Mouse (Mus musculus) cerebellum, adult 2 months (tissue): Measurements from ENCODE around the gene Med24. TPM values are rescaled to one million over a fixed set of nuclear protein-coding genes. Genes with fewer than 3 reads are reported as not detected.
"Not testable (repeated sequence)": the region's sequence is repeated elsewhere in the genome, so short reads cannot be mapped to it uniquely, and the experiment has no call there.

Source experiments
- DNase-seq, 2 experiments: peaks; one replicate each; pipeline ENCODE4 v3.0.0; 2021
- H3K27ac ChIP-seq: fragments of 200-500 bp; 2 replicates; pipeline ENCODE4 v1.5.1; 2012; ENCODE audit warnings: low read length, control low read depth, inconsistent platforms; ENCODE audit not compliant: insufficient read depth
- H3K27me3 ChIP-seq: fragments of 200-500 bp; 2 replicates; pipeline ENCODE4 v1.6.1; 2012; ENCODE audit warnings: inconsistent platforms, mild to moderate bottlenecking, low read length, moderate library complexity; ENCODE audit not compliant: control insufficient read depth, insufficient read depth
- H3K4me1 ChIP-seq: fragments of 200-500 bp; 2 replicates; pipeline ENCODE4 v1.6.1; 2011; ENCODE audit warnings: low read length; ENCODE audit not compliant: control insufficient read depth, insufficient read depth
- H3K4me3 ChIP-seq: fragments of 200-500 bp; replicated peaks from 2 replicates; pipeline ENCODE3; 2011; ENCODE audit warnings: mild to moderate bottlenecking, low read depth, low read length, control low read depth; ENCODE audit not compliant: insufficient read depth
- CTCF ChIP-seq: fragments of 200-500 bp; IDR thresholded peaks from 2 replicates; pipeline ENCODE4 v1.5.1; 2011; ENCODE audit warnings: low read depth, mild to moderate bottlenecking, control low read depth, low read length, moderate library complexity, borderline replicate concordance; ENCODE audit not compliant: insufficient read depth
- POLR2A ChIP-seq: fragments of 200-500 bp; IDR thresholded peaks from 2 replicates; pipeline ENCODE4 v1.6.1; 2011; ENCODE audit warnings: low read length, control low read depth, borderline replicate concordance; ENCODE audit not compliant: insufficient read depth
- WGBS: fragments of 180-500 bp; shearing (Covaris S2); methylation state at CpG from one replicate; pipeline ENCODE4 v1.1.7; 2018; 5-methylcytosine and 5-hydroxymethylcytosine counted together
- polyA plus RNA-seq: library from polyadenylated mRNA; depleted of rRNA; stranded (reverse); fragments of >200 nt; gene quantifications from 2 replicates; pipeline ENCODE4 v1.2.3, GENCODE M21; 2012

The Med24 gene
- polyA plus RNA-seq, 1 experiment: 105 TPM

DNA sequence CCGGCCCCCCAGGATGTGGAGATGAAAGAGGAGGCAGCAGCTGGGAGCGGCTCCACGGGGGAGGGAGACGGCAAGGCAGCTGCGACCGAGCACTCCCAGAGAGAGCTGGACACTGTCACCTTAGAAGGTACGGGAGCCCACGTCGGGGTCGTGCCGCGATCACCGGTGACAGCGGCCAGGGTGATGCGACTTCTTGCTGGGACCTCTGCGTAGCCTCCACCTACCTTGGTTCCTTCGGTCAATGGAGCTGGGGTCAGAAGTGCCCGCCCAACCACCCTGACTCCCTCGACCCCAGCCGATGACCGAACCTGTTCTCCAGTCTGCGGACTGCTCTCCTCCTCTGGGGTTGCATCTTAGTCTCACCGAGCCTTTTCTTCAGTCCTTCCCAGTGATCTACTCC lies 46.4 kb downstream of the Med24 start:
- no peaks in the 10 kb centered on the region for H3K27me3 ChIP-seq
- no peak for DNase-seq
- TF ChIP-seq POLR2A: no peak
- H3K27ac ChIP-seq: peak overlapping the region; percentile 30
- H3K4me3 ChIP-seq: peak overlapping the region; percentile 91
- WGBS: 0% methylated on average over 23 of the region's 23 CpGs
- no peaks in the 10 kb centered on the region for H3K4me1 ChIP-seq

DNA sequence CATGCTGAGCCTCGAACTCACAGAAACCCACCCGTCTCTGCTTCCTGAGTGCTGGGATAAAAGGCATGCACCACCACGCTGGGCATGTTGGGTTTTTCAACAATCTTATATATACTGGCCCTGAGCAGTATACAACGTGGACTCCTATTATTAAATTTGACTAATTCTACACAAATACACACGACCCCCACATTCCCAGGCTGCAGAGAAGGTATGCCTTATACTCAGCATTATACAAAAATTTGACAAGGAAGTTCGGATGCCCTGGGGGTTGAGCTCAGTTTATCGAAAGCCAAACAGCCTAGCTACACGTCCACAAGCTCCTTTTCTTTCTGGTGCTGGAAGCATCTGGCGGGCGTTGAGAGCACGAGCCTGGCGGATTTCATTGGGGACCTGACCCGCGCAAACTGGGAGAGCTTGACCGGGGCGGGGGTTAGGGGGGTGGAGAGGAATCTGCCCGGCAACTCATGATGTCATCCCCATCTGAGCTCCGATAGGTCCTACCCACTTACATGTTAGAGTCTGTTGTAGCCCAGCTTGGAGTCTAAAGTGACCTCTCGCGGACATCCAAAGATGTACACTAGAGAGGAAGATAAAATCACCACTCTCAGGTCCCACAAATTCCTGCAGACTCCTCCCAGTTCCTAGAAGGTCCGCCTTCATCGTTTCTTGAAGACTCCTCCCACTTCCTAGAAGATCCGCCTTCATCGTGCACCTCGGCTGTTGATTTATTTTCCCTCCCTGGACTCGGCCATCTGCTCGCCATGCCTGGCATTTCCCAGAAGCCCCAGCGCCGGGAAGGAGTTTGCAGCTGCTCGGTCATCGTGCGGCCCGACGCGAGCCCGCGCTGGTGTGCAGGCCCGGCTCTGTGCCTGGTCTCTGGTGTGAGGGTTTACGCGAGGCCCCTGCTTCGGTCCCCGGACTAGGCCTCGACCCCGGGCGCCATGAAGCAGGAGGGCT lies 47.2 kb downstream of the Med24 start, which contains the start of gene Psmd3:
Gene Psmd3, plus strand, starts transcription at position 769 of the 960 bp plus-strand sequence.
- DNase-seq: peak; percentile 98 to 100
- TF ChIP-seq POLR2A (peak; percentile 82), CTCF (peak; percentile 26; the same call in 1 of the 2 replicates)
- H3K27ac ChIP-seq: peak within 1 kb of the TSS; percentile 49
- no peaks in the 10 kb centered on the region for H3K27me3 ChIP-seq
- peak within 1 kb of the TSS; percentile 91 for H3K4me3 ChIP-seq
- no peaks in the 10 kb centered on the region for H3K4me1 ChIP-seq
- WGBS: 3% methylated on average over 45 of the region's 45 CpGs

DNA sequence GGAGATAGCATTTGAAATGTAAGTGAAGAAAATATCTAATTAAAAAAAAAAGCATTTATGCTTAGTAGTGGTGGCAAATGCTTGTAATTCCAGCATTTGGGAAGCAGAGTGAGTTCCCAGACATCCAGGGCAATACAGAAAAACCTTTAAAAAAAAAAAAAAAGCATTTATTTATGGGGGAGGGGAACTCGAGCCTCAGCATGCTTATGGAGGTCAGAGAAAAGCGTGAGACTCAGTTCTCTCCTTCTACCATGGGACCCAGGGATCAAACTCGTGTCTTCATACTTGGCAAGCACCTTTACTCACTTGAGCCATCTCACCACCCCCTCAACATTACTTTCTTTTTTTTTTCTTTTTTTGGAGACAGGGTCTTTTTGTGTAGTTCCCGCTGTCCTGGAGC lies 48.0 kb downstream of the Med24 start:
- Histone ChIP-seq H3K27me3 (no peaks in the 10 kb centered on the region), H3K27ac (no peak overlapping the region), H3K4me1 (no peaks in the 10 kb centered on the region), H3K4me3 (no peak overlapping the region)
- TF ChIP-seq CTCF (no peak), POLR2A (no peak)
- 78% methylated on average over 4 of the region's 4 CpGs for WGBS
- DNase-seq: no peak

DNA sequence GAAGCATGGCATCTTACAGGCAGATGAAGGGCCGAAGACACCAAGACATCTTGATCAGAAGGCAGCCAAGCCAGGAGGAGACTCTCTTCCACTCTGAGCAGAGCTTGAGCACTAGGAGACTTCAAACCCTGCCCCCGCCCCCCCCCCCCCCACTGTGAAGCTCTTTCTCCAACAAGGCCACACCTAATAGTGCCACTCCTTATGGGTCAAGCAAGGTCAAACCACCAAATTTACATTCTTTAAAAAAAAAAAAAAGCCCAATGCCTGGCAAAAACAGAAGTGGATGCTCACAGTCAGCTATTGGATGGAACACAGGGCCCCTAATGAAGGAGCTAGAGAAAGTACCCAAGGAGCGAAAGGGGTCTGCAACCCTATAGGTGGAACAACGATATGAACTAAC lies 48.6 kb downstream of the Med24 start:
- WGBS: 89% methylated on average over 4 of the region's 4 CpGs
- H3K4me1 ChIP-seq, DNase-seq: not testable (repeated sequence)

GRCm38 (mm10) chr11:98680023-98680422 lies 49.2 kb downstream of the Med24 start:
- Histone ChIP-seq H3K27me3 (no peaks in the 10 kb centered on the region), H3K4me1 (no peaks in the 10 kb centered on the region), H3K4me3 (no peak overlapping the region), H3K27ac (no peak overlapping the region)
- 96% methylated on average over 1 of the region's 1 CpGs for WGBS
- TF ChIP-seq CTCF (no peak), POLR2A (no peak)
- DNase-seq: no peak

More for the DNA sequence above, 48.6 kb downstream of the Med24 start:
- H3K27me3 ChIP-seq, H3K27ac ChIP-seq, H3K4me3 ChIP-seq: not testable (repeated sequence)

- Histone ChIP-seq H3K4me3 (no peak overlapping the region), H3K27me3 (no peaks in the 10 kb centered on the region; the same call in 1 of the 2 replicates), H3K4me1 (no peaks in the 10 kb centered on the region), H3K27ac (no peak overlapping the region)
- TF ChIP-seq POLR2A (no peak), CTCF (no peak)
- 51% methylated on average over 7 of the region's 7 CpGs for WGBS
- DNase-seq: no peak
Measured at GRCm38 (mm10) chr11:98675829-98676363, 53.3 kb downstream of the Med24 start.

DNA sequence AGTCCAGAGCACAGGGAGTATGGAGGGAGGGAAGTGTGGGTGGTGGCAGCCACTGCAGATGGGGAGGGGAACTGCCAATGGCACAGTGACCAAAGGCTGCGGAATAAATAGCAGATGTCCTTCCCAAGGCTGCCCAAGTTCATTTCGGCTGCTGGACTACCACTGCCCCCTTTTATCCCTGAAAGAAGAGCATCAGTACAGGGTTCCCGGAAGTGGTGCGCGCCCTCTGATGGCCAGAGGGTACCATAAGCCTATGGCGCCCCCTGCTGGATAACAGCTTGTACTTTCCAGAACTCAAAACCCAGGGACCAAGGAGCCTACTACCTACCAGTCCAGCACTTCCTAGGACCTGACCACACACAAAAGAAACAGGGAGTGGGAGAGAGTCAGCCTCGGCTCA lies 56.1 kb downstream of the Med24 start:
- H3K27me3 ChIP-seq, H3K4me1 ChIP-seq: not testable (repeated sequence)

DNA sequence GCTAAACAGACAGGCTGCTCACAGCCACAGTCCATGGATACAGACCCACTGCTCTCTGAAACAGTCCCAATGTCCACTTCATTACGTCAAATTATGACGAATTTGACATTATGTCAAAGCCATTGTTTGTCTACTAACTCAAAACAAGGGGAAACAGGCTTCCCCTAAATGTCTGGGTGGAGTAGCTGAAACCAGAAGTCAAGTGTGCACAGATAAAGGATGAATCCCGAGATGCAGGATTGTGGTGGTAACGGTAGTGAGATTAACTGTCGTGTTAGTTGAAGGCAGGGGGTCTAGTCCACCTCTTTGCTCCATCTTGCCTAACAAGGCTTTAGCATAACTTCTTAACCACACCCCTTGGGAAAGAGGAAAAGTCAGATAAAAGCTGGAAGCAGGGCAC lies 56.8 kb downstream of the Med24 start:
- no peak for DNase-seq
- TF ChIP-seq CTCF (no peak), POLR2A (no peak)
- WGBS: 80% methylated on average over 5 of the region's 5 CpGs

More for the DNA sequence above, 56.1 kb downstream of the Med24 start:
- peak overlapping the region; percentile 34 for H3K4me3 ChIP-seq
- WGBS: 0% methylated on average over 7 of the region's 7 CpGs
- peak; percentile 48 to 55 for DNase-seq
- TF ChIP-seq CTCF: peak; percentile 49
- not testable (repeated sequence) for H3K27ac ChIP-seq

More for the DNA sequence above, 56.8 kb downstream of the Med24 start:
- Histone ChIP-seq H3K27ac (no peak overlapping the region), H3K27me3 (no peaks in the 10 kb centered on the region; the same call in 1 of the 2 replicates), H3K4me3 (no peak overlapping the region), H3K4me1 (no peaks in the 10 kb centered on the region)
